Mouse (Mus musculus) embryonic fibroblast, embryonic 13.5 days (primary cell): ENCODE measurements at regions not wholly inside any gene's neighbourhood (a gene's known extent, or its start where the extent isn't known, plus 50 kb on each side); places are given as distances from the start of the nearest gene placed in this dataset.
"Not testable (repeated sequence)": the region's sequence is repeated elsewhere in the genome, so short reads cannot be mapped to it uniquely, and the experiment has no call there.

Experiments used
- H3K27ac ChIP-seq: 2 replicates; pipeline ENCODE4 v1.5.1; 2012; ENCODE audit warnings: low read length, control low read depth, inconsistent platforms; ENCODE audit not compliant: insufficient read depth
- H3K4me1 ChIP-seq: 2 replicates; pipeline ENCODE4 v1.6.1; 2011; ENCODE audit warnings: low read length; ENCODE audit not compliant: control insufficient read depth, insufficient read depth
- H3K4me3 ChIP-seq: 2 replicates; pipeline ENCODE4 v1.5.1; 2011; ENCODE audit warnings: mild to moderate bottlenecking, control low read depth, low read length; ENCODE audit not compliant: insufficient read depth
- CTCF ChIP-seq: IDR thresholded peaks from 2 replicates; pipeline ENCODE4 v1.5.1; 2011; ENCODE audit warnings: mild to moderate bottlenecking, control low read depth, low read length, moderate library complexity, borderline replicate concordance; ENCODE audit not compliant: insufficient read depth
- POLR2A ChIP-seq: IDR thresholded peaks from 2 replicates; pipeline ENCODE4 v1.6.1; 2011; ENCODE audit warnings: low read depth, mild to moderate bottlenecking, control low read depth, low read length, moderate library complexity

DNA sequence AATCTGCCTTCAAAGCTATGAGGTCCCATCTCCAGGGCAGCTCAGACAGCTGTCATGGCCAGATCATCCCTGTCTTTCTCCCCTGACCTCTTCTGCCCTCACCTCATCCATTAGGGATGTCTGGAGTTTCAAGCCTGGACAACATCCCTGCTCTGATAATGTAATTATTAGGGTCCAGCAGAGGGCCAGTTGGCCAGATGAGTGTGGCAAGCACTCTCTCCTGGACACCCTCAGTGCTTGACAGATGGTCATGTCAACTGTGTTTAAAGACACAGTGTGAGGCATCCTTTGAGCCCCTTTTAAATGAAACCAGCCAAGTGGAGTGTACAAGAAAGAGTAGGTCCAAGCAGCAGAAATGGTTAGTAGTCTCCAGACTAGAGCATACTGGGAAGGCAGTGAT is 95.9 kb upstream of the Ttc29 start:
- Histone ChIP-seq H3K4me3 (no peak overlapping the region), H3K27ac (no peak overlapping the region), H3K4me1 (peaks cover 7% of the 10 kb centered on the region; the same call in 1 of the 2 replicates)
- TF ChIP-seq CTCF (no peak), POLR2A (no peak)

- H3K4me1 ChIP-seq: no peaks in the 10 kb centered on the region
- H3K27ac ChIP-seq: no peak overlapping the region
- no peak overlapping the region for H3K4me3 ChIP-seq
- no peak for TF ChIP-seq CTCF
- TF ChIP-seq POLR2A: no peak
Observed at GRCm38 (mm10) chr8:78118493-78118892, 94.6 kb upstream of the Ttc29 start.

- no peak overlapping the region for H3K4me3 ChIP-seq
- no peak overlapping the region for H3K27ac ChIP-seq
- TF ChIP-seq POLR2A: no peak
- no peak for TF ChIP-seq CTCF
- H3K4me1 ChIP-seq: no peaks in the 10 kb centered on the region
Observed at GRCm38 (mm10) chr8:78119682-78120081, 93.4 kb upstream of the Ttc29 start.

GRCm38 (mm10) chr8:78124248-78124647 is 88.8 kb upstream of the Ttc29 start:
- no peaks in the 10 kb centered on the region for H3K4me1 ChIP-seq
- H3K27ac ChIP-seq: no peak overlapping the region
- H3K4me3 ChIP-seq: no peak overlapping the region
- TF ChIP-seq CTCF: no peak
- no peak for TF ChIP-seq POLR2A

- no peaks in the 10 kb centered on the region for H3K4me1 ChIP-seq
- no peak overlapping the region for H3K4me3 ChIP-seq
- H3K27ac ChIP-seq: no peak overlapping the region
- TF ChIP-seq CTCF: peak; percentile 54; the same call in 1 of the 2 replicates
- TF ChIP-seq POLR2A: no peak
Observed at GRCm38 (mm10) chr8:78127852-78128251, 85.2 kb upstream of the Ttc29 start.

DNA sequence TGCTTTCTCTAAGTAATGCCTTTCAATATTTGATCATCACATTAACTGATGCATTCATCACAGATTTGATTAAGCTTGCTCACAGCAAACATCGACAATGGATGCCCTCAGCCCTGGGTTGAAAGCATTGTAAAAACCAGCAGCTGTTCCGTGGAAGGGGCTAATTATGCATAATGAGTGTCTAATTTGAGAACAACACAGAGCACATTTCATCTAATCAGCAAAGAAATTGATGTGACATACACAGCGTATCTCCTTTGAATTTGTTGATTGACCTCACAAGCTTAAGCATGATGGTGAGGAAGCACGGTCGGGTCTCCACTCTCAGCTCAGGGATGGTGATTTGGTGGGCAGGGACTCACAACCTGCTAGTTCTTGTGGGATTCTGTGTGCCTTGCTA is 84.0 kb upstream of the Ttc29 start:
- Histone ChIP-seq H3K4me1 (no peaks in the 10 kb centered on the region), H3K4me3 (no peak overlapping the region), H3K27ac (no peak overlapping the region)
- no peak for TF ChIP-seq CTCF
- no peak for TF ChIP-seq POLR2A

DNA sequence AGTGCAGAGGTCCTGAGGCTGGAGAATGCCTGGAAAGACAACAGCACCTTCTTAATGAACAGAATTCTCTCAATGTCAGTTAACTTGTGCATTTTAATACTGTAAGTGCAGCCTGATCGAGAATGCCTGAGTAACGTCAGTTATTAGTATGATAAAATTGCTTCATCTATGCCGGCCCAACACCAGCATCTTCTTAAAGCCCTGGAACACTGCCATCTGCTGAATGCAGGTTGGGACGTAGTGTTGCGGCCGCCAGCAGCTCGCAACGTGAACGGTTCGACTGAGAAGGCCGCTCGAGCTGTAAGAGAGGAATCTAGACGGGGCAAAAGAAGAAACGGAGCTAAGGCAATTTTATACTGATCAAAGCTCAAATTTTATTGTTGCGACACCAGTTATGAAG is 73.6 kb upstream of the Ttc29 start:
- H3K4me1 ChIP-seq, H3K4me3 ChIP-seq, H3K27ac ChIP-seq: not testable (repeated sequence)

- H3K27ac ChIP-seq: no peak overlapping the region
- TF ChIP-seq POLR2A (no peak), CTCF (no peak)
Observed at GRCm38 (mm10) chr8:78147170-78147569, 65.9 kb upstream of the Ttc29 start.

DNA sequence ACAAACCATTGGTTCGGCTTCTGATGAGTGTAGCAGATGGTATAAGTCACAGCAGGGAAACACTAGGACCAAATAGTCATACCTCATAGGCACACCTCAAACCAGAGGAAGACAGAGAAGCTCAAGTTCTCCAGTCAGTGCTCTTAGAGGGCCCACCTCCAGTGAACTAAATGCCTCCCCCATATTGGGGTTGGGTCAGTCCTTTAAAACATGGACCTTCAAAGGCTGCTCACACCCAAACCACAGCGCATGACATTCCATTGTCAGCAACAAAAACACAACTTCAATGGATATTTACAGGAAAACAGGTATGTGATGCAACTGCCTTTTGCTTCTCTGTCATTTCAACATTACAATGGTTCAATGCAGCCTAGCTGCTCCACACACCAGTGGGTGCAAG is 65.1 kb upstream of the Ttc29 start:
- TF ChIP-seq POLR2A: no peak
- TF ChIP-seq CTCF: no peak
- no peak overlapping the region for H3K27ac ChIP-seq
- no peaks in the 10 kb centered on the region for H3K4me1 ChIP-seq
- H3K4me3 ChIP-seq: no peak overlapping the region

More at GRCm38 (mm10) chr8:78147170-78147569, 65.9 kb upstream of the Ttc29 start:
- Histone ChIP-seq H3K4me1 (no peaks in the 10 kb centered on the region), H3K4me3 (no peak overlapping the region)

DNA sequence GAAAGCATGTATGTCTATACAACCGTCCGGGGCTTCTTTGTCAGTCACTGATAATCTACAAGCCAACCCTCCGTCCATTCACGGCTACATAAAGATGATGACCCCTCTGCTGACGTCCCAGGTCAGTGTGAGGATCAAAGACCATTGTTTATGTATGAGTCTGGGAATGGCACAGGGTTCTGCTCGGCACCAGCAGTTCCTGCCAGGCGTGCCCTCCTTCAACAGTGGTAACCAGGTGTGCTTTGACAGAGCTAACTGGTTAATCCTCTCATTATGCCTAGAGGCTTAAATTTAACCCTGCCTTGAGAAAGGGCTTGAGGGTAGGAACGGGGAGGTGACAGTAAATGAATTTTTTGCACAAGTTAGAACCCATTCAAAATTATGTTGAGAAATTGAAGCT is 58.2 kb upstream of the Ttc29 start:
- no peak for TF ChIP-seq POLR2A
- TF ChIP-seq CTCF: no peak
- Histone ChIP-seq H3K4me3 (no peak overlapping the region), H3K27ac (no peak overlapping the region), H3K4me1 (no peaks in the 10 kb centered on the region)

DNA sequence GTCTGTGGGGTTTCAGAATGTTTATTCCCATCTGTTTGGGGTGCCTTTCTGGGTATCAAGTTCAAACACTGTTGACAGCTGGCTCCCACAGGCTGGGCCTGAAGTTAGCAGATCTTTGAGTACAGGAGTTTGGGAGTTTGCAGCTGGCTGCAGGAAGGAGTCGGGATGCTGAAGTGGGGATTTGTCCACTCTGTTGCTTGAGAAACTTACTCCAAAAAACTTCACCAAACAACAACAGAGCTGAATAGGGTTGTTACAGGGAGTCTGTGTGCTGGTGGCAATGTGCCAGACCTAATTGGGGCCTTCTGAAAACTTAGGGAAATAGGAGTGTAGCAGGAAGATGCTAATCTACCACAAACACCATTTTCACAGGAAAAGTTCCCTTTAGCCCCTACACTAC is 51.1 kb upstream of the Ttc29 start:
- Histone ChIP-seq H3K27ac (no peak overlapping the region), H3K4me1 (no peaks in the 10 kb centered on the region), H3K4me3 (no peak overlapping the region)
- TF ChIP-seq CTCF: no peak
- no peak for TF ChIP-seq POLR2A
